Mouse (Mus musculus): ENCODE data around the gene Ripor2. TPM values are rescaled to one million over a fixed set of nuclear protein-coding genes. Genes with fewer than 3 reads are reported as not detected.

The Ripor2 gene
- polyA plus RNA-seq, 1 experiment, result 34.3 TPM

GRCm38 (mm10) chr13:24698746-24699145 lies 116.8 kb downstream of the Ripor2 start:
- TF ChIP-seq POLR2A (IDR thresholded peaks at IDR 0.05; ENCODE audit: control insufficient read depth, extremely low read depth, insufficient read depth, low read length, poor library complexity) (no peak), CTCF (IDR thresholded peaks at IDR 0.05; ENCODE audit: borderline replicate concordance, control insufficient read depth, extremely low read depth, insufficient read depth, low read length, poor library complexity) (no peak)
- WGBS, result 90% methylated on average over 4 of the region's 4 CpGs
- peaks cover 56% of the 10 kb centered on the region for H3K36me3 ChIP-seq (ENCODE audit: control insufficient read depth, insufficient read depth, low read length)
- H3K4me3 ChIP-seq (ENCODE audit: control insufficient read depth, insufficient read depth, low read length), result no peak overlapping the region
- no peak overlapping the region for H3K27ac ChIP-seq (ENCODE audit: control insufficient read depth, insufficient read depth, low read length)
- no peaks in the 10 kb centered on the region for H3K27me3 ChIP-seq (ENCODE audit: control insufficient read depth, insufficient read depth, low read length)
- H3K4me1 ChIP-seq (replicated peaks; ENCODE audit: control insufficient read depth, insufficient read depth, low read length), result no peaks in the 10 kb centered on the region
- DNase-seq, result no peak

- WGBS, result 97% methylated on average over 5 of the region's 5 CpGs
These were observed 120.1 kb downstream of the Ripor2 start for GRCm38 (mm10) chr13:24702128-24702527.

GRCm38 (mm10) chr13:24709656-24710396 lies 127.8 kb downstream of the Ripor2 start:
- Histone ChIP-seq H3K27me3 (ENCODE audit: control insufficient read depth, insufficient read depth, low read length) (no peaks in the 10 kb centered on the region), H3K27ac (ENCODE audit: control insufficient read depth, insufficient read depth, low read length) (peak overlapping the region; percentile 84), H3K4me3 (ENCODE audit: control insufficient read depth, insufficient read depth, low read length) (no peak overlapping the region; the same call in 1 of the 2 replicates), H3K4me1 (replicated peaks; ENCODE audit: control insufficient read depth, insufficient read depth, low read length) (peaks cover 17% of the 10 kb centered on the region), H3K36me3 (ENCODE audit: control insufficient read depth, insufficient read depth, low read length) (peaks cover 6% of the 10 kb centered on the region; the same call in 1 of the 2 replicates)
- 37% methylated on average over 12 of the region's 12 CpGs for WGBS
- TF ChIP-seq POLR2A (IDR thresholded peaks at IDR 0.05; ENCODE audit: control insufficient read depth, extremely low read depth, insufficient read depth, low read length, poor library complexity) (no peak), CTCF (IDR thresholded peaks at IDR 0.05; ENCODE audit: borderline replicate concordance, control insufficient read depth, extremely low read depth, insufficient read depth, low read length, poor library complexity) (no peak)
- DNase-seq, result peak; percentile 41

More at GRCm38 (mm10) chr13:24702128-24702527, 120.1 kb downstream of the Ripor2 start:
- DNase-seq, result no peak
- TF ChIP-seq CTCF (IDR thresholded peaks at IDR 0.05; ENCODE audit: borderline replicate concordance, control insufficient read depth, extremely low read depth, insufficient read depth, low read length, poor library complexity) (no peak), POLR2A (IDR thresholded peaks at IDR 0.05; ENCODE audit: control insufficient read depth, extremely low read depth, insufficient read depth, low read length, poor library complexity) (no peak)
- Histone ChIP-seq H3K36me3 (ENCODE audit: control insufficient read depth, insufficient read depth, low read length) (peaks cover 32% of the 10 kb centered on the region), H3K4me3 (ENCODE audit: control insufficient read depth, insufficient read depth, low read length) (no peak overlapping the region), H3K4me1 (replicated peaks; ENCODE audit: control insufficient read depth, insufficient read depth, low read length) (no peaks in the 10 kb centered on the region), H3K27me3 (ENCODE audit: control insufficient read depth, insufficient read depth, low read length) (no peaks in the 10 kb centered on the region), H3K27ac (ENCODE audit: control insufficient read depth, insufficient read depth, low read length) (no peak overlapping the region)

- Histone ChIP-seq H3K27ac (ENCODE audit: control insufficient read depth, insufficient read depth, low read length) (peak overlapping the region; percentile 25), H3K36me3 (ENCODE audit: control insufficient read depth, insufficient read depth, low read length) (peaks cover 16% of the 10 kb centered on the region), H3K27me3 (ENCODE audit: control insufficient read depth, insufficient read depth, low read length) (no peaks in the 10 kb centered on the region), H3K4me1 (replicated peaks; ENCODE audit: control insufficient read depth, insufficient read depth, low read length) (peaks cover 17% of the 10 kb centered on the region), H3K4me3 (ENCODE audit: control insufficient read depth, insufficient read depth, low read length) (no peak overlapping the region)
- peak; percentile 15 for DNase-seq
- 17% methylated on average over 7 of the region's 7 CpGs for WGBS
- TF ChIP-seq CTCF (IDR thresholded peaks at IDR 0.05; ENCODE audit: borderline replicate concordance, control insufficient read depth, extremely low read depth, insufficient read depth, low read length, poor library complexity) (no peak), POLR2A (IDR thresholded peaks at IDR 0.05; ENCODE audit: control insufficient read depth, extremely low read depth, insufficient read depth, low read length, poor library complexity) (no peak)
These were observed 129.0 kb downstream of the Ripor2 start for GRCm38 (mm10) chr13:24710968-24711367.

- Histone ChIP-seq H3K27me3 (ENCODE audit: control insufficient read depth, insufficient read depth, low read length) (no peaks in the 10 kb centered on the region), H3K4me1 (replicated peaks; ENCODE audit: control insufficient read depth, insufficient read depth, low read length) (peaks cover 17% of the 10 kb centered on the region), H3K36me3 (ENCODE audit: control insufficient read depth, insufficient read depth, low read length) (peaks cover 29% of the 10 kb centered on the region), H3K4me3 (ENCODE audit: control insufficient read depth, insufficient read depth, low read length) (no peak overlapping the region), H3K27ac (ENCODE audit: control insufficient read depth, insufficient read depth, low read length) (no peak overlapping the region)
- no peak for DNase-seq
- 84% methylated on average over 7 of the region's 7 CpGs for WGBS
- TF ChIP-seq POLR2A (IDR thresholded peaks at IDR 0.05; ENCODE audit: control insufficient read depth, extremely low read depth, insufficient read depth, low read length, poor library complexity), result no peak
- no peak for TF ChIP-seq CTCF (IDR thresholded peaks at IDR 0.05; ENCODE audit: borderline replicate concordance, control insufficient read depth, extremely low read depth, insufficient read depth, low read length, poor library complexity)
These were observed 130.7 kb downstream of the Ripor2 start for GRCm38 (mm10) chr13:24712581-24713130.

GRCm38 (mm10) chr13:24713434-24714000 lies 131.5 kb downstream of the Ripor2 start:
- DNase-seq, result peak; percentile 86
- 72% methylated on average over 16 of the region's 16 CpGs for WGBS
- Histone ChIP-seq H3K36me3 (ENCODE audit: control insufficient read depth, insufficient read depth, low read length) (peaks cover 38% of the 10 kb centered on the region), H3K4me1 (replicated peaks; ENCODE audit: control insufficient read depth, insufficient read depth, low read length) (peaks cover 17% of the 10 kb centered on the region), H3K27me3 (ENCODE audit: control insufficient read depth, insufficient read depth, low read length) (no peaks in the 10 kb centered on the region), H3K27ac (ENCODE audit: control insufficient read depth, insufficient read depth, low read length) (no peak overlapping the region), H3K4me3 (ENCODE audit: control insufficient read depth, insufficient read depth, low read length) (no peak overlapping the region)
- peak; percentile 88; the same call in 1 of the 2 replicates for TF ChIP-seq CTCF (IDR thresholded peaks at IDR 0.05; ENCODE audit: borderline replicate concordance, control insufficient read depth, extremely low read depth, insufficient read depth, low read length, poor library complexity)
- TF ChIP-seq POLR2A (IDR thresholded peaks at IDR 0.05; ENCODE audit: control insufficient read depth, extremely low read depth, insufficient read depth, low read length, poor library complexity), result no peak
